Mouse (Mus musculus) lung, postnatal 0 days (tissue): Measurements from ENCODE around the gene Rftn1.

Source experiments
- CTCF ChIP-seq: IDR thresholded peaks from 2 replicates; pipeline ENCODE4 v1.5.1; 2016; ENCODE audit warnings: antibody characterized with exemption, mild to moderate bottlenecking
- EP300 ChIP-seq: IDR thresholded peaks from 2 replicates; pipeline ENCODE4 v1.6.1; 2016; ENCODE audit warnings: antibody characterized with exemption, mild to moderate bottlenecking, control low read depth

GRCm38 (mm10) chr17:50142553-50142952, 47.9 kb downstream of the Rftn1 start:
- no peak for TF ChIP-seq CTCF
- no peak for TF ChIP-seq EP300
